Mouse (Mus musculus): ENCODE measurements at regions not wholly inside any gene's neighbourhood (a gene's known extent, or its start where the extent isn't known, plus 50 kb on each side); places are given as distances from the start of the nearest gene placed in this dataset.

DNA sequence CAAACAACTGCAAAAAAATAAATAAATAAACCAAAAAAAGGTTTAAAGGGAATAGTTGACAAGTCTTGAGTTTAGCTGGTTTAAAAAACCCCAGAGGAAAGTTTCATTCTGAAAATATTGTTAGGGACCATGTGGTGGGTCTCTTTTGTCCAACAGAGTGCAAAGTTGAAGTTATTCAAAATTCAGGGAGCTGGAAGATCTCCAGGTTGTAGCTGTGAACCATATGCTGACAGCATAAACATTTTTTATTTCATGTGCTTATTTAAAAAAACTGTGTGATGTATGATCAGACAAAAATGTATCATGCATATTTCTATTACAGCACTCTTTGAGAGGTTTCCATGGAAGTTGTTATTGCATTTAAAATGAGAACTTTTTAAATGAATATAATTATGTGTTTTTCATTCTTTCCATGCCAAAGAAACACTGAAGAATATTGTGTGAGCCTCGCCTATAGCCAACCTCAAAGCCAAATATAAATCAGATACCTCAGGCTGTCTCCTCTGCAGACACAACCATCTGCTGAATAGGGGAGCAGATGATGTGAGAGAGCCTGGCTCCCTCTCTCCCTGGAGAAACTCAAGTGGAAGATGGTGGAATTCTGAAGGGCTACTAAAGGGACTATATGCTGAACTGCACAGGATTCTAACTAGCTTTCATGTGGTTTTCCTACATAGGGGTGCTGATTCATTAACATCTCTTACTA lies 413.4 kb upstream of the Impad1 start:
- no peak for DNase-seq (ENCODE audit: low read depth)

DNA sequence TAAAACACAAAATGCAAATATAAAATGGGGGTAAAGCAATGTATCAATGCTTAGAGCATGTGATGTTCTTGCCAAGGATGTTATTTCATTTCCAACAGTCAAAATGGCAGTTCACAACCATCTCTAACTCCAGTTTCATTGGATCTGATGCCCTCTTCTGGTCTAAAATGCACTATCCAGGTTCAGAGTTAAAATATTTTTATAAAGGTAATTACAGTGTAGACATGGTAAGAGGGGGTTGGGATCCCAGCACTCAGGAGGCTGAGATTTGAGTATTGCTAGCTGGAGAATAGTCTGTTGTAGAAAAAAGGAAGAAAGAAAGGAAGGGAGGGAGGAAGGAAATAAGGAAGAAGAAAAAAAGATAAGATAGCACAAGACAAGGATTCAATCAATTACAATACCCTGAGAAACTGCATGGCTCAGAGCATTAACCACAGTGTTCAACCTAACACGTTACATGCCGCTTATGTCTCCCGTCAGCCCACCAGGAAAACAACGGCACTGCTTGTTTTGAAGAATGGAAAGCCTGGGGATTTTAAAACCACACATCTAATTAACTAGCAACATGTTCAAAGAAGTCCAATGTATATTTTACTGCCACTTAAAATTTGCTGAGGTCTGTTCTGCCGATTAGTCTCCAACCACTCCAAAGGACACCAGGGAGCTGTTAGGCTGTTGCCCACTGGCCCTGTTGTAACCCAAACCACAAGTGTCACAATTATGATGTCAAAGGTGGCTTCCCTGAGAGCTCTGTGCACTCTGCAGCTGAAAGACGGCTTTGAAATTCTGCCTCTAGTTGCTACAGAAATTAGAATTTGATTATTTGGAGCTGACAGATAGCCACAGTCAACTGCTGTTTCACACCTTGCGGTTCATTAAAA lies 412.4 kb upstream of the Impad1 start:
- no peak for DNase-seq (ENCODE audit: low read depth)

DNA sequence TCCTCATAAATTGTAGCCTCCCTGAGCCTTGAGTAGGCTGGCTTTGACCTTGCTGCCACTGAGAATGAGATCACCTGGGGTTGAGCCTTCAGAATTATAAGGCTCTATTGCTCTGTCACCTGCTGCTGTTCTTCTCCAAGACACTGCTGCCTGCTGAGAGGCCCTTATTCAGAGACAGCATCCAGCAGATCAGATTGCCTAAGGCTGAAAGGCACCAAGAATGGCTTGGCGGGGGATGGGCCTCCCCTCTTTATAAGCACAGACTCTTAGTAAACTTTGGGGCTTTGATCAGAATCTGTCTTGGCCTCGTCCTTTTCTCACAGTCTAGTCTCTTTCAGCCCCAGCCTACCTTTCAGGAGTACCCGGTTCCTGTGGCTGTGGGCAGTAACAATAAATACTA lies 401.1 kb upstream of the Impad1 start:
- no peak for DNase-seq (ENCODE audit: low read depth)

DNA sequence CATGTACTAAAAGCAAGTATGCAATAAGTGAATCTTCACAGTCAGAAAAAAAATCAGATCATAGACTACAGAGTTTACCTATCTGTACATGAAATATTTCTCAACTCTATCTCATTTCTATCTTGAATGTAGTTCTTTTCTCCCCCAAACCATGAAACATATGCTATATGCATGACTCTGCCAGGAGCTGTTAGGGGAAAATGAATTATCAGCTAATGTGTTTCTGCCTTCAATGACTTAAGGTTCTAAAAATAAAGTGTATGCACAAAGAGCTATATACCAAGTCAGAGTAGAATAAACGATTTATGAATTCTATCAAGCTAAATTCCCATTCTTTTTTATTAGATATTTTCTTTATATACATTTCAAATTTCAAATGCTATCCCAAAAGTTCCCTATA lies 388.4 kb upstream of the Impad1 start:
- DNase-seq (ENCODE audit: low read depth): no peak

- no peak for DNase-seq (ENCODE audit: low read depth)
Observed at GRCm38 (mm10) chr4:5178991-5179693, 386.0 kb upstream of the Impad1 start.

DNA sequence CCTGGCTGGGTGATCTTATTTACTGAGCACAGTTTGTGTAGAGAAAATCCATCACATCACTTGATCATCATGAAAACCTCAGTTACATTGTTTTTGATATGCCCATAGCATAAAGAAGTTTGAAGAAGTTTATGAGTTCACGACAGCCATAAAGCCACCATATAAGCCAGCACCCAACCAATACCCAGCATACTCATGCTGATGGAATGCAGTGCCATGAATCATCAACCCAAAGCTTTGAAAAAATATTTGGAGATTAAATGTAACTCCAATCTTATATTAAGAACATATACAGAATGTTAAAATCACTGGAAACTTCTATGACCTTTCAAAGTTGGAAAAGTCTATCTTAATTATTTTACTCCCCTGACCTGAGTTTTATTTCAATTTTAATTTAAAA lies 372.1 kb upstream of the Impad1 start:
- peak; percentile 48 for DNase-seq (ENCODE audit: low read depth)

DNA sequence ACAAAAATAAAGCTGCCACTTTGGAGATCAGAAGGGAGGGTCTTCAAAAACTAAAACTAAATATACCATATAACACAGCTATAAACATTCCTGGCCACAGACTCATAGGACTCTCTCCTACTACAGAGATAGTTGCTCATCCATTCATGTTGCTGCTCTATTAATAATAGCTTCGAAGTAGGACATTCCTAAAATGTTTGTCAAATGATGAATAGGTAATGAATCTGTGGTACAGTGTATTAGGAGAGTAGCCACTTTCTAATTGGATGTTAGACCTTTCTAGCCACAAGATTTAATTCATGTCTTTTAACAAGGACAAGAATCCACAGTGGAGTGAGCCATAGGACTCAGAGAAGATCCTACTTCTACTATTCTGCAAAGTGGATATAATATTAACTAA lies 367.8 kb upstream of the Impad1 start:
- DNase-seq (ENCODE audit: low read depth): no peak

GRCm38 (mm10) chr4:5130726-5131125 lies 337.6 kb upstream of the Impad1 start:
- DNase-seq (ENCODE audit: low read depth): peak; percentile 43

- no peak for DNase-seq (ENCODE audit: low read depth)
Observed at GRCm38 (mm10) chr4:5126059-5126458, 332.9 kb upstream of the Impad1 start.

DNA sequence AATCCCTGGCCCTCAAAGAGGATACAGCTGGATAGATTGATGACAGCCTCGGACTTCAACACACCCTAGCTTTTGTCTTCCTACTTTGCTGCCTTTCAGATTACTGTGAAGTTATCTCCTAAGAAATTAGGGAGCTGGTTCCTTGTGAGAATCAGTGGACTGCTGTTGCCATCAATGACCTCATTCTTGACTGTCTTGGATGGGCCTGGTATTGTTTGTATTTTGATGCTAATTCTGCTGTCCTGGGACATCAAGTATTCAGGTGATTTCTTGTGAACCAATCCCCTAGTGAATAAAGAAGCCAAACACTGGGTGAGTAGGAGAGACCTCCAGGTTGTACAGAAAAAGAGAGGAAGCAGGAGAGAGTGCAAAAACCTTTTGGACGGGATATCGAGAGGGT lies 305.3 kb upstream of the Impad1 start:
- no peak for DNase-seq (ENCODE audit: low read depth)

GRCm38 (mm10) chr4:5078723-5079122 lies 285.6 kb upstream of the Impad1 start:
- peak; percentile 12 for DNase-seq (ENCODE audit: low read depth)

- DNase-seq (ENCODE audit: low read depth): peak; percentile 19
Observed at GRCm38 (mm10) chr4:5074754-5075153, 281.6 kb upstream of the Impad1 start.

- no peak for DNase-seq (ENCODE audit: low read depth)
Observed at GRCm38 (mm10) chr4:5071243-5071642, 278.1 kb upstream of the Impad1 start.

DNA sequence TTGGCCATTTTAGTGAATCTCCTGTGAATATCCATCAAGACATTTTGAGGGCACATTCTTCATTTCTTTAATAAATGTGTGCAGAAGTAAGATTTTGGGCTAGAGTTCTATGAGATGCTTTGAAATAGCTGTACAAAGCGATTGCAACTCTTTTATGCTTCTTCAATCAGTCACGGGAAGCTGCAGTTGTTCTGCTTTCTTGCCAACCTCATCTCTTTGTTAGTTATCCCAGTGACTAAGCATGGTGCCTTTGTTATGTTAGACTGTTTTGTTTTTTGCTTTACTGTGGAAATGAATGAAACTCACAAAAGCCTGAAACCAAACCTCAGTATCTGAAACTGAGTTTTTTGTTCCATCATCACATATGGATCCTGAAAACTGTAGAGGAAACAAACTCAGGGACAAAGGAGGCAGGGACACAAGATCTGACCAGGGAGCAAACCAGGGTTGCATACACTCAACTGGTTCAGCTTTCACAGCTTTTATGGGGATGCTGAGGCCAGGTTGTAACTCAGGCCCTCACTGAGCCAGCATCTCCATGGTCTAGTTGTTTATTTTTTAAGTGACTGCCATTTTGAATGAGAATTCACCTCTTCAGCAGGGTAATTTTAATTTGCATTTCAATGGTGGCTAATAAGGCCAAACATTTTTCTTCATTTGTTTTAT lies 266.3 kb upstream of the Impad1 start:
- DNase-seq (ENCODE audit: low read depth): no peak

DNA sequence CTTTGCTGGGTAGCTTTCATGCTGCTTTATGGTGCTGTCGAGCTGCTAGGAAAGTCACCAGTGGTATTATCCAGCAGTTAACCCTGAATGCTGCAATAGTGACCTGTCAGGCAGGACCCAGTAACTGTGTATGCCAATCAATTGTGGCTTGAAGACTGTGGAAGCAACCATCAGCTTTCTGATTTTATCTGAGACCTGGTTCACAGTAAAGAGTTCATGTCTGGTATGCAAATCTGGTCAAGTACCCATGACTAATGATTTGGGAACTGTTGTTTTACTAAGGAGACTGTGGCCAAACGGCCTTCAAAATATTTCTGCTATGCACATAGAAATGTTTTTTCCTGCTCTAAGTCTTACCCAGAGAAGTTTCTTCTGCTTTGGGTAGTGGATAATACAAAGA lies 236.8 kb upstream of the Impad1 start:
- DNase-seq (ENCODE audit: low read depth): peak; percentile 5

DNA sequence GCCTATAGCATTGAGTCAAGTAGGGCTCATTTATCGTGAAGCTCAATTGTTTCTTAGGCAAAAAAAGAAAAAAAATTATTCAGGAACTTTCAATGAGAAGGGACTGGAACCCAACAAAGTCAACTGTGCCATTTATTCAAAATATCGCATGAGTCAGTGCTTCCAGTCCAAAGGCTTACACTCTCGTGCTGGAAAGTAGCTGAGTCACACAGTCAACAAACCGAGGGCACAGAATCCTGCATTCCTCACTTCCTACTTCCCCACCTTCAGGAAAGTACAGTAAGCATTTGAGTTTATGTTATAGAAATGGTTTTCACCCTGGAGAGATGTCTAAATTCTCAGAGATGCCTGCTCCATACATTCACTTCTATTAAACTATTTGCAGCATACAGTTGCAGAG lies 194.3 kb upstream of the Impad1 start:
- DNase-seq (ENCODE audit: low read depth): peak; percentile 11

- no peak for DNase-seq (ENCODE audit: low read depth)
Observed at GRCm38 (mm10) chr4:4983474-4984194, 190.5 kb upstream of the Impad1 start.

GRCm38 (mm10) chr4:4971800-4972319 lies 178.7 kb upstream of the Impad1 start:
- no peak for DNase-seq (ENCODE audit: low read depth)

DNA sequence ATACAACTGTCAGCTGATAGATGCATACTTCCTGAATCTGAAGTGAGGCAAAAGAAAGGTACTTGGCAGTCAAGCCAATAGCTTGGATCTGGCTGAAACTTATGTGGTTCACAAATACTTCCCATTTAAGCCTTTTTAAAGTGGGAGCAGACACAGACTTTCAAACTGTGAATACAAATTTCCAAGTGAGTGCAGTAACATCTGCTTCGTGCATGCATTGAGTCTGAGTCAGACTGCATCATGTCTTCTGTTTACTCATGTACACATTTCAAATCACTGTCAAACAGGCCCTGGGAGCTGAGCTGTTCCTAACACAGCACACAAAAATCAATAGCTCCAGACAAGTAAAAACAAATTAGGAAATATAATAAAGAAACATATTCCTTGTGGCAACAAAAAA lies 155.8 kb upstream of the Impad1 start:
- DNase-seq (ENCODE audit: low read depth): peak; percentile 13

- no peak for DNase-seq (ENCODE audit: low read depth)
Observed at GRCm38 (mm10) chr4:4944498-4944897, 151.3 kb upstream of the Impad1 start.

DNA sequence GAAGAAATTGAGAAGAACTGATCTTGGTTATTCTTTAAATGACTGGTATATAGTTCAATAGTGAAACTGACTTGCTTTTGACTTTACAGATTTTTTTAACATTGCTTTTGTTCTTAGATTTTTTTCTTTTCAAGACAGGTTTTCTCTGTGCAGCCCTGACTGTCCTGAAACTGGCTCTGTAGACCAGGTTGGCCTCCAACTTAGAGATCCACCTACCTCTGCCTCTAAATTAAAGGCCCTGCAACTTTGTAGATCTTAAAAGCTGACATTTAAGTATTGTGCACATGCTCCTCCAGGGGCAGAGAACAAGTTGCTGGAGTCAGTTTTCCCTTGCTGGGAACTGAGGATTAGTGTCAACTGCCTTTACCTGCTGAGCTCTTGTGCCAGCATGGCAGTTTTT lies 132.6 kb upstream of the Impad1 start:
- no peak for DNase-seq (ENCODE audit: low read depth)
